Mouse (Mus musculus) olfactory bulb, adult 2 months (tissue): ENCODE measurements at regions not wholly inside any gene's neighbourhood (a gene's known extent, or its start where the extent isn't known, plus 50 kb on each side); places are given as distances from the start of the nearest gene placed in this dataset.

Experiments
- H3K27ac ChIP-seq: fragments of 200-500 bp; 2 replicates; pipeline ENCODE4 v1.5.1; 2012; ENCODE audit warnings: low read depth, low read length; ENCODE audit not compliant: insufficient read depth
- H3K4me1 ChIP-seq: fragments of 200-500 bp; 2 replicates; pipeline ENCODE4 v1.6.1; 2012; ENCODE audit warnings: low read length; ENCODE audit not compliant: control insufficient read depth, insufficient read depth
- H3K4me3 ChIP-seq: fragments of 200-500 bp; 2 replicates; pipeline ENCODE4 v1.5.1; 2012; ENCODE audit warnings: mild to moderate bottlenecking, low read depth, low read length, moderate library complexity; ENCODE audit not compliant: insufficient read depth
- CTCF ChIP-seq: fragments of 200-500 bp; IDR thresholded peaks from 2 replicates; pipeline ENCODE4 v1.5.1; 2012; ENCODE audit warnings: low read depth, mild to moderate bottlenecking, low read length, moderate library complexity; ENCODE audit not compliant: insufficient read depth
- POLR2A ChIP-seq: fragments of 200-500 bp; IDR thresholded peaks from 2 replicates; pipeline ENCODE4 v1.6.1; 2012; ENCODE audit warnings: mild to moderate bottlenecking, low read depth, low read length, moderate library complexity; ENCODE audit not compliant: insufficient read depth
- WGBS: fragments of 180-500 bp; shearing (Covaris S2); methylation state at CpG from one replicate; pipeline ENCODE4 v1.1.7; 2018; 5-methylcytosine and 5-hydroxymethylcytosine counted together

DNA sequence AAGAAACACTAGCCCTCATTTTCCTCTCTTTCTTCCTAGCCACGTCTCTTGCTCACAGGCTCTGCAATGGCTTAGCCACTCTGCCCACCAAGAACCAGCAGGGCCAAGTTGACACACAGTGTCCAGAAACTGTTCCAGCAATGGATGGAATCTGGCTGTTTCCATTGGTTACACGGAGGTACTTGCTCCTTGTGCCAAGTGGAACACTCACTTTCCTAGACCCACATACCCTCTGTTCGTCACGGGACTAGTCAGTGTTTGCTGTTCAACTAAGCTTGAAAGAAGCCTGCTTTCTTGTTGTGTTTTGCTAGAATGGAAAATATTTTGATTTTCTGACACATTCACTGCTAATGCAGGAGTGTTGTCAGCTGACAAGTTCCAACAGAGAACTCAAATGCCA lies 575.7 kb upstream of the Gulo start:
- WGBS = 62% methylated on average over 4 of the region's 4 CpGs
- no peak overlapping the region for H3K4me3 ChIP-seq

GRCm38 (mm10) chr14:66579904-66580492 lies 571.0 kb upstream of the Gulo start:
- H3K4me3 ChIP-seq = no peak overlapping the region
- no peaks in the 10 kb centered on the region for H3K4me1 ChIP-seq
- TF ChIP-seq POLR2A (no peak), CTCF (no peak)
- 36% methylated on average over 6 of the region's 6 CpGs for WGBS
- no peak overlapping the region; the same call in 1 of the 2 replicates for H3K27ac ChIP-seq

More for the DNA sequence above, 575.7 kb upstream of the Gulo start:
- TF ChIP-seq CTCF (no peak), POLR2A (no peak)
- H3K4me1 ChIP-seq = no peaks in the 10 kb centered on the region
- no peak overlapping the region for H3K27ac ChIP-seq

GRCm38 (mm10) chr14:66566600-66566999 lies 557.6 kb upstream of the Gulo start:
- H3K27ac ChIP-seq = no peak overlapping the region
- peaks cover 9% of the 10 kb centered on the region for H3K4me1 ChIP-seq
- no peak overlapping the region for H3K4me3 ChIP-seq
- WGBS = 54% methylated on average over 10 of the region's 10 CpGs
- no peak for TF ChIP-seq POLR2A
- TF ChIP-seq CTCF = no peak

- Histone ChIP-seq H3K4me3 (no peak overlapping the region), H3K27ac (no peak overlapping the region), H3K4me1 (peaks cover 13% of the 10 kb centered on the region)
- 74% methylated on average over 4 of the region's 4 CpGs for WGBS
- no peak for TF ChIP-seq CTCF
- no peak for TF ChIP-seq POLR2A
Measured at GRCm38 (mm10) chr14:66562744-66563143, 553.7 kb upstream of the Gulo start.

DNA sequence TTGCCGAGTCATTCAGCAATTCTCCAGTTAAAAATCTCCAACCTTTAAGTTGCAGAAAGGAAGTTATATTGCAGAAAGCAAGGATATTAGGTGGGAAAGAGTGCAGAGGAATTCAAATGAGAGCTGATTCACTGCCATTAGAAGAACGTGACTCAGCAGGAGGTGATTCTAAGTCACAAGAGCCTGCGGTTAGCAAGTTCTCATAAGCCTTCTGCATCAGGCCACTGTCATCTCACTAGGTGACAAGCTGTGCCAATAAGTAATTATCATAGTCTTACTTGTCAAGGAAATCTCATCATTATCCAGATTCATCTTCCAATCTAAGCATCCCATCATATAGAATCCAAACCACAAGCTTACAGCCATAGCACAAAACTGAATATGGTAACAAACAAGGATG lies 552.7 kb upstream of the Gulo start:
- TF ChIP-seq CTCF (no peak), POLR2A (no peak)
- no peak overlapping the region for H3K27ac ChIP-seq
- no peak overlapping the region for H3K4me3 ChIP-seq
- WGBS = 40% methylated on average over 3 of the region's 3 CpGs
- peaks cover 14% of the 10 kb centered on the region for H3K4me1 ChIP-seq

DNA sequence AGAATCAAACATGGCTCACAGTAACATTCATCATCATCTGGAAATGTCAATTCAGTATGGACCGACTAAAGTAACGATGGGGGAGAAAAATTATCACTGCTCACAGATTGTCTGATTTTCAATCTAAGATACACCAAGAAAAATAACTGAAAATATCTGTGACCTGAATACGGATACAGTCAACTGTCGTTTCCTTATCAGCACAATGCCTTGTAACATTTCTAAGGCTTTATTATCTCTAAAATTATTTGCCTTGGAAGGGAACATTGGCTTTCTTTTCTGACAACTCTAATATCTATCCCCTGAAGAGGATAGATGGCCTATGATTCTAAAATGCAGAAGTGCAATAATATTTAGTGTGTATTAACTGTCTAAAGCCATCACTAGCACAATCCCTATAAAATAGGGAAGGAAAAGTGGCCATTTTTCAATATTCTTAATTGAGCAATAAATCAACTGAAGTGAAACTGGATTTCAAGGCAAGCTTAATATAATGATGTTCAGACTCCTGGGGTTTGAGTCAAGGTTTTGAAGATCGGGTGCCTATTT lies 552.1 kb upstream of the Gulo start:
- WGBS = 84% methylated on average over 5 of the region's 5 CpGs
- peaks cover 13% of the 10 kb centered on the region for H3K4me1 ChIP-seq
- H3K27ac ChIP-seq = no peak overlapping the region
- no peak overlapping the region for H3K4me3 ChIP-seq
- TF ChIP-seq CTCF = no peak
- TF ChIP-seq POLR2A = no peak

- 47% methylated on average over 5 of the region's 5 CpGs for WGBS
- Histone ChIP-seq H3K27ac (peak overlapping the region; percentile 64; the same call in 1 of the 2 replicates), H3K4me1 (peaks cover 10% of the 10 kb centered on the region), H3K4me3 (no peak overlapping the region)
- TF ChIP-seq CTCF = no peak
- TF ChIP-seq POLR2A = no peak
Measured at GRCm38 (mm10) chr14:66558393-66558792, 549.4 kb upstream of the Gulo start.

GRCm38 (mm10) chr14:66557631-66558030 lies 548.6 kb upstream of the Gulo start:
- TF ChIP-seq POLR2A = no peak
- TF ChIP-seq CTCF = no peak
- WGBS = 69% methylated on average over 8 of the region's 8 CpGs

DNA sequence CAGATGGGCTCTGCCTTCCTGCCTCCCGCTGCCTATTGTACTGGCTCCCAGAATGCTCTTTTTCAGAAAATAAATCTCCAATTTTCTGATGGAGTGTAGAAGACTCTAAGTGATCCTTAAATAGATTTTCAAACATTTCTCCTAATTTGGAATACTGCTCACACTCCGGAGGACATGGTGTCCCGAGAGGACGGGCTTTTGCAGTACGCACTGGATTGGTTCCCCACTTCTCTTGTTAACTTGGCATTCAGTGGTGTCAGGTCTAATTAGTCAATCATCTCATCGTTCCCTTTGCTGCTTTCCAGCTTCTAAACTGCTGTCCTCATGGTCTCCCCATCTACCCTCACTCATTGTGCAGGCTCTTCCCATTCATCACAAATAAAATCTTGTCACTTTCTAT lies 529.5 kb upstream of the Gulo start:
- Histone ChIP-seq H3K4me1 (no peaks in the 10 kb centered on the region), H3K27ac (no peak overlapping the region), H3K4me3 (no peak overlapping the region)
- no peak for TF ChIP-seq CTCF
- TF ChIP-seq POLR2A = no peak
- WGBS = 63% methylated on average over 6 of the region's 6 CpGs

More at GRCm38 (mm10) chr14:66557631-66558030, 548.6 kb upstream of the Gulo start:
- Histone ChIP-seq H3K4me3 (no peak overlapping the region), H3K4me1 (peaks cover 6% of the 10 kb centered on the region; the same call in 1 of the 2 replicates), H3K27ac (no peak overlapping the region)
